Mouse (Mus musculus) embryonic facial prominence, embryonic 15.5 days (tissue): ENCODE measurements around the gene Cga. TPM values are rescaled to one million over a fixed set of nuclear protein-coding genes. Genes with fewer than 3 reads are reported as not detected.
"Not testable (repeated sequence)": the region's sequence is repeated elsewhere in the genome, so short reads cannot be mapped to it uniquely, and the experiment has no call there.

ENCODE experiments used
- ATAC-seq: fragments of 200-750 bp; cut with Nextera tagmentation; 2 replicates; pipeline ENCODE4 v1.8.0; 2017; ENCODE audit warnings: low read depth, moderate TSS enrichment; ENCODE audit not compliant: insufficient number of reproducible peaks, low FRiP score, low TSS enrichment
- H3K27ac ChIP-seq: fragments of 300-500 bp; sonication (generic); replicated peaks from 2 replicates; pipeline ENCODE4 v1.5.1; 2015; ENCODE audit warnings: mild to moderate bottlenecking, inconsistent platforms
- H3K27me3 ChIP-seq: fragments of 300-500 bp; sonication (generic); 2 replicates; pipeline ENCODE4 v1.6.1; 2015; ENCODE audit warnings: inconsistent platforms
- H3K36me3 ChIP-seq: fragments of 300-500 bp; sonication (generic); 2 replicates; pipeline ENCODE4 v1.6.1; 2015; ENCODE audit warnings: mild to moderate bottlenecking, inconsistent platforms
- H3K4me1 ChIP-seq: fragments of 300-500 bp; sonication (generic); 2 replicates; pipeline ENCODE4 v1.6.1; 2015; ENCODE audit warnings: inconsistent platforms
- H3K4me2 ChIP-seq: fragments of 300-500 bp; sonication (generic); replicated peaks from 2 replicates; pipeline ENCODE4 v1.6.1; 2015; ENCODE audit warnings: mild to moderate bottlenecking, inconsistent platforms
- H3K4me3 ChIP-seq: fragments of 300-500 bp; sonication (generic); replicated peaks from 2 replicates; pipeline ENCODE4 v1.5.1; 2015; ENCODE audit warnings: mild to moderate bottlenecking, inconsistent platforms
- H3K9ac ChIP-seq: fragments of 300-500 bp; sonication (generic); 2 replicates; pipeline ENCODE4 v1.6.1; 2015; ENCODE audit warnings: inconsistent platforms
- H3K9me3 ChIP-seq: fragments of 300-500 bp; sonication (generic); replicated peaks from 2 replicates; pipeline ENCODE4 v1.6.1; 2016; ENCODE audit warnings: inconsistent platforms
- WGBS: fragments of 180-500 bp; shearing (Covaris S2); methylation state at CpG from one replicate; pipeline ENCODE4 v1.1.7; 2015; 5-methylcytosine and 5-hydroxymethylcytosine counted together
- polyA plus RNA-seq: library from polyadenylated mRNA; unstranded; fragments of >200 nt; fragmentation: Nextera tagmentation; extraction: Ambion mirVana; gene quantifications from 2 replicates; pipeline ENCODE4 v1.2.1, GENCODE M21; 2015

Cga gene
- polyA plus RNA-seq, 1 experiment from 2014 or later: 0.92 TPM

DNA sequence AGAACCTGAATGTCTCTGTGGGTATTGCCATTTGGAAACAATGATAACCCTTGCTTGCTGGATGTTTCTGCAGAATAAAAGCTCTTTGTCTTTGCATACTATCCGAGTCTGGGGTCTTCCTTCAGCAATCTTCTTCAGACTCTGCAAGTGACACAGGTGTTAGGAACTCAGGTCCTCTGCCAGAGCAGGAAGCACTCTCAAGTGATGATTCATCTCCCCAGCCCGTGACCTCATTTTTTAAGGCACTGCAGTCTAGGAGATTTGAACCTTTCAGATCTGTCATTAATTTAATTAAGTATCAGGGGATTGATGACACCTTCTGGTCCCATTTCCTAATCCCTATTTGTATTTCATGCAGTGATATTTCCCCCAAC is 3.8 kb upstream of the Cga start:
- 11% methylated on average over 2 of the region's 2 CpGs for WGBS
- ATAC-seq: no peak
- Histone ChIP-seq H3K36me3 (no peaks in the 10 kb centered on the region), H3K9me3 (no peaks in the 10 kb centered on the region), H3K4me1 (peaks cover 6% of the 10 kb centered on the region; the same call in 1 of the 2 replicates), H3K27me3 (peaks cover 34% of the 10 kb centered on the region), H3K9ac (no peak overlapping the region), H3K27ac (no peak overlapping the region), H3K4me2 (no peak overlapping the region), H3K4me3 (no peak overlapping the region)

DNA sequence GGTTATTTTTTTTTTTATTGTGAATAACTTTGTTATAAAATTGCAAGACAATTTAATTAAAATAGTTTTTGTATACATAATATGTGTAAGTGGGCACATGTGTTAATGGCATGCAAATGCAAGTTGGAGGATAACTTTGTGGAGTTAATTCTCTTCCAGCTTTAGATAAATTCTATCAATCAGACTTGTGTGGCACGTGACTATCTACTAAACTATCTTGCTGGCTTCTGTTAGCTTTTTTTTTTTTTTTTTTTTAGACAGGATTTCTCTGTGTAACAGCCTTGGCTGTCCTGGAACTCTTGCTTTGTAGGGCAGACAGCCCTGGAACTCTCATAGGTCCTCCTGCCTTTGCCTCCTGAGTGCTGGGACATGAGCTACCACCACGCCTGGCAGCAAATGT is 4.9 kb downstream of the Cga start:
- Histone ChIP-seq H3K27ac (no peak overlapping the region), H3K9ac (no peak overlapping the region), H3K27me3 (no peaks in the 10 kb centered on the region), H3K9me3 (no peaks in the 10 kb centered on the region), H3K4me2 (no peak overlapping the region), H3K4me3 (no peak overlapping the region), H3K36me3 (no peaks in the 10 kb centered on the region), H3K4me1 (no peaks in the 10 kb centered on the region)
- no peak for ATAC-seq
- WGBS: 77% methylated on average over 2 of the region's 2 CpGs

DNA sequence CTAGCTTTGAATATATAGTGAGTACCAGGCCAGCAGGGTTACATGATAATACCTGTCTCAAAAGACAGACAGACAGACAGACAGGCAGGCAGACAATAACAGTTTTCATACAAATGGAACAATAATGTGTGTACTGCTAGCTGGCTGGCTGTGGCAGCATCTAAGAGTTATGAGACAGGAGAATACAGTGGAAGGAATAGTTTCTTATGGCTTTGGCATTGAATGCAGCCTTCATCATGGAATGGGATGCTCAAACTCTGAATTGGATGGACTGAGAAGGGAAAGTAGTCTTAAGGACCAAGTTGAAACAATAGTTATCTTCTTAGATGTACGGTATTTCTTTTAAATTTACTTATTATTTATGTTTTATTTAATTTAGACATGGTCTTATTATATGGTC is 5.7 kb downstream of the Cga start:
- Histone ChIP-seq H3K36me3 (no peaks in the 10 kb centered on the region), H3K4me1 (no peaks in the 10 kb centered on the region), H3K27ac (no peak overlapping the region), H3K27me3 (no peaks in the 10 kb centered on the region), H3K4me2 (no peak overlapping the region), H3K4me3 (no peak overlapping the region), H3K9me3 (no peaks in the 10 kb centered on the region), H3K9ac (no peak overlapping the region)
- no peak for ATAC-seq
- 96% methylated on average over 1 of the region's 1 CpGs for WGBS

DNA sequence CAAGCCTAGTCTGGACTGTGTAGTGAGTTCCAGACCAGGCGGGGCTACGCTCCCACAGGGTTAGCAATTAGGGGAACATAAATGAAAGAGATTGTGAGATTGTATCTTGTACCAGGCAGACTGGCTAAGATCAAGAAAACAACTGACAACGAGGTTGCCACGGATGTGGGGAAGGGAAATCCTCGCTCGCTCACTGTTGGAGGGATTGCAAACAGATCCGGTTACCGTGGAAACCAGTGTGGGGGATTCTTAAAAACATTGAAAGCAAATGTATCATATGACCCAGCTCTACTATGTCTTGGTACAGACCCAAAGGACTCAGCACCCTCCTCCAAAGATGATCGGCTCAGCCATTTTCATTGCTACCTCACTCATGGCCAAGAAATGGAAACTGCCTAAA is 6.6 kb downstream of the Cga start:
- Histone ChIP-seq H3K4me2 (no peak overlapping the region), H3K27ac (no peak overlapping the region), H3K9me3 (no peaks in the 10 kb centered on the region), H3K4me3 (no peak overlapping the region), H3K4me1 (no peaks in the 10 kb centered on the region), H3K27me3 (no peaks in the 10 kb centered on the region), H3K9ac (no peak overlapping the region), H3K36me3 (no peaks in the 10 kb centered on the region)
- ATAC-seq: no peak
- 30% methylated on average over 9 of the region's 9 CpGs for WGBS

DNA sequence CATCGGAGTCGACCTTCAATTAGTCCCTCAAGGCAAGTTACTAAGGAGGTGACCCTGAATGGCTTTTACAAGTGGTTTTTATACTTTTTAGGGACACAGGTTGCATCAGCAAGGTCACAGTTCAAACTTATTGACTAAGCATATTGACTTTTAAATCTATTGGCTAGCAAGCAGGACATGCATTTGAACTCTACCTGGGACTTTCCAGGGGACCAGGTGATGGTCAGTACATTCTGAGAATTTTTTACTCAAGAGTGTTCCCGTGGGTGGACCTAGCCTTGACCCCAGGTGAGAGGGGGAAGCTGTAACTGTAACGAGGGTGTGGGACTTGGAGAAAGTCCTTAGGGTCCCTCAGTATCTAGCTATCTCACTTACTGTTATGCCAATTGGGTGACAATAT is 7.6 kb downstream of the Cga start:
- 62% methylated on average over 4 of the region's 4 CpGs for WGBS
- Histone ChIP-seq H3K9ac (no peak overlapping the region), H3K27ac (no peak overlapping the region), H3K4me1 (no peaks in the 10 kb centered on the region), H3K4me2 (no peak overlapping the region), H3K27me3 (no peaks in the 10 kb centered on the region), H3K4me3 (no peak overlapping the region), H3K36me3 (no peaks in the 10 kb centered on the region), H3K9me3 (no peaks in the 10 kb centered on the region)
- ATAC-seq: no peak

DNA sequence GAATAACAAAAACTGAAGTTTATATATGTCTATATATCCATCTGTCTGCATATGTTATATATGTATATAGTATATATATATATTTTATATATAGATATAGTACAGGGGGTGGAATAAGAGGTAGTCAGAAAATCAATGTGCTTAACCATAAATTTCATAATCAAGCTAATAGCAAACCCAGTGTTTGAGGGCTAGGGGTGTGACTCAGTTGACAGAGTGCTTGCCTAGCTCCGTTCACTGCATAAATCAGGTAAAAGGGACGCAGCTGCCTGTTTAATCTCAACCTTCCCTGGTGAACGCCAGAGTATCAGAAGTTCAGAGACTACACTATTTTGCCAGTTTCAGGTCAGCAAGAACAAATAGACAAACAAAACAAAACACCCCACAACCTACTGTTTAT is 8.0 kb downstream of the Cga start:
- H3K4me3 ChIP-seq, H3K27ac ChIP-seq, H3K4me2 ChIP-seq, H3K9me3 ChIP-seq, H3K4me1 ChIP-seq, H3K36me3 ChIP-seq, H3K27me3 ChIP-seq, ATAC-seq, H3K9ac ChIP-seq: not testable (repeated sequence)
- 73% methylated on average over 3 of the region's 3 CpGs for WGBS

DNA sequence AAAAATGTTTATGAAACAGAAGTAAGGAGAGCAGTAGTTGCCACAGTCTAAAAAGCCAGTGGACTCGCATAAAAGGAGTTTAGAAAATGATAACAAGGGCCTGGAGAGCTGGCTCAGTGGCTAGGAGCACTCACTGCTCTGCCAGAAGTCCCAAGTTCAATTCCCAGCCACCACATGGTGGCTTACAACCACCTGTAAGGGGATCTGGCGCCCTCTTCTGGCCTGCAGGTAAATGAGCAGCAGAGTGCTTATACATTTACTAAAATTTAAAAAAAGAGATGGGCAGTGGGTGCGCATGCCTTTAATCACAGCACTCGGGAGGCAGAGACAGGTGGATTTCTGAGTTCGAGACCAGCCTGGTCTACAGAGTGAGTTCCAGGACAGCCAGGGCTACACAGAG is 11.8 kb downstream of the Cga start:
- H3K27ac ChIP-seq: no peak overlapping the region
- H3K36me3 ChIP-seq: no peaks in the 10 kb centered on the region
- ATAC-seq: no peak
- H3K4me2 ChIP-seq: no peak overlapping the region
- 69% methylated on average over 5 of the region's 5 CpGs for WGBS
- no peaks in the 10 kb centered on the region for H3K27me3 ChIP-seq
- no peaks in the 10 kb centered on the region for H3K4me1 ChIP-seq
- no peaks in the 10 kb centered on the region for H3K9me3 ChIP-seq
- H3K9ac ChIP-seq: no peak overlapping the region
- no peak overlapping the region for H3K4me3 ChIP-seq

DNA sequence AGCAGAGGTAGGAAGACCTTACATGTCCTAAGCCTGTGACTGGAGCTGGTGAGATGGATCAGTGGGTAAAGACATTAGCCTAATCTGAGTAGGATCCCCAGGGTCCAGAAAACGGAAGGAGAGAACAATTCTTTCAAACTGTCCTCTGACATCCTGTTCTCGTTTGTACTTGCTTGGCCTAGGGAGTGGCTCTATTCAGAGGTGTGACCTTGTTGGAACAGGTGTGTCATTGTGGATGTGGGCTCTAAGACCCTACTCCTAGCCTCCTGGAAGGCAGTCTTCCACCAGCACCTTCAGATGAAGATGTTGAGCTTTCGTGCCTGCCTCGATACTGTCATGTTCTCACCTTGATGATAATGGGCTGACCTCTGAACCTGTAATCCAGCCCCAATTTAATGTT is 12.6 kb downstream of the Cga start:
- H3K4me2 ChIP-seq: no peak overlapping the region
- ATAC-seq: no peak

DNA sequence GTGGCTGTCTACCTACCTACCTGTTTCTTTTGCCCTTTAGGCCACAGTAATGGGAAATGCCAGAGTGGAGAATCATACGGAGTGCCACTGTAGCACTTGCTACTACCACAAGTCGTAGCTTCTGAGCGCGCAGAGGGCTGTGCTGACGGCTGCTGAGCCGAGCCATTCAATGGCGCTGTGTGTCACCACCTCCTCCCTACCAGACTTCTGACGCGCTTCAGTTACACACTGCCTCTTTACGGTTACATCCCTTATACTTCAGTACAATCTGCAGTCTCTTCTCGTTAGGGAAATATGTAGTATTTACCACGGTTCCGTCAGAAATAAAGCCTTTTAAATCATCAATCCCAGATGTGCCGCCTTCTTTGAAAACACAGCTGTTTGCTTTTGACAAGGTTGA is 13.4 kb downstream of the Cga start:
- Histone ChIP-seq H3K4me3 (no peak overlapping the region), H3K27me3 (no peaks in the 10 kb centered on the region), H3K4me1 (no peaks in the 10 kb centered on the region), H3K9ac (no peak overlapping the region), H3K27ac (no peak overlapping the region), H3K9me3 (no peaks in the 10 kb centered on the region), H3K4me2 (peak overlapping the region; percentile 26; the same call in 1 of the 2 replicates), H3K36me3 (no peaks in the 10 kb centered on the region)
- WGBS: 23% methylated on average over 14 of the region's 14 CpGs
- no peak for ATAC-seq

More for the DNA sequence above, 12.6 kb downstream of the Cga start:
- no peak overlapping the region for H3K27ac ChIP-seq
- H3K27me3 ChIP-seq: no peaks in the 10 kb centered on the region
- no peaks in the 10 kb centered on the region for H3K36me3 ChIP-seq
- H3K9ac ChIP-seq: no peak overlapping the region
- 72% methylated on average over 4 of the region's 4 CpGs for WGBS
- H3K4me3 ChIP-seq: no peak overlapping the region
- H3K4me1 ChIP-seq: no peaks in the 10 kb centered on the region
- no peaks in the 10 kb centered on the region for H3K9me3 ChIP-seq

DNA sequence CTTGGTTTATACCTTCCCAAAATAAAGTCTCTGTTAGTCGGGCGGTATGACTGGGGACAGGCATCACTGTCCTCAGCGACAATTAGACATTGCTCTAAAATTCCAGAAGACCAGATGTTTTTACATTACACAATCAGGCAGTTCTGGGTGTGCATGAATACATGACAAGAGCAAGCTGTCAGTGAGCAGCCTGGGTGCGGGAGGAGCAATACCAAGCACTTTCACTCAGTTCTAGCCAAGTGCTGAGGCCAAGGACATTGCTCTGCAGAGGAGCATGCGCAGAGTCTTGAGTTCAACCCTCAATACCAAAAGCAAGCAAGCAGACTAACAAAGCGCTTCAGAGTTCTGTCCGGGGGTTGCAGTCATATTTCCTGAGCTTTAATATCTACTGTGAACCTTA is 14.5 kb downstream of the Cga start:
- no peaks in the 10 kb centered on the region for H3K36me3 ChIP-seq
- no peaks in the 10 kb centered on the region for H3K27me3 ChIP-seq
- no peak overlapping the region for H3K27ac ChIP-seq
- no peak overlapping the region for H3K9ac ChIP-seq
- H3K4me3 ChIP-seq: no peak overlapping the region
- H3K4me1 ChIP-seq: no peaks in the 10 kb centered on the region
- no peaks in the 10 kb centered on the region for H3K9me3 ChIP-seq
- H3K4me2 ChIP-seq: no peak overlapping the region
- 72% methylated on average over 7 of the region's 7 CpGs for WGBS
- no peak for ATAC-seq

DNA sequence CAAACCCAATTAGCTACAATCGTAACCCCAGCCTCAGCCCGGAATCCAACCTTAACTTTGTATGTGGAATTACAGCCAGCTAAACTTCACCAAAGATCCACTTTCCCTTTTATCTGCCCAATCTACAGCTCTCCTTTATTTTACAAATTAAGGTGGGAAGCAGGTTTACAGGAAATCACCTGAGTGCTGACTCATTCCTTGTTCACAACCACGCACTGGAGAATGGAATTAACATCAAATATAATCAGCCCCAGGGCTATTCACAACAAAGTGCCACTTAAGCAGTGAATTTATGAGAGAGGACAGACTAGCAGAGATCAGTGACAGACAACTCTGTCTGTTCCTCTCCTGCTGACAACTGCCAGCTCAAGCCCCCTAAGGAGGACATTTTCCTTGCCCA is 17.8 kb downstream of the Cga start:
- Histone ChIP-seq H3K9me3 (no peaks in the 10 kb centered on the region), H3K4me1 (no peaks in the 10 kb centered on the region), H3K27me3 (no peaks in the 10 kb centered on the region), H3K27ac (no peak overlapping the region), H3K36me3 (no peaks in the 10 kb centered on the region), H3K9ac (no peak overlapping the region), H3K4me3 (no peak overlapping the region), H3K4me2 (no peak overlapping the region)
- ATAC-seq: no peak
- WGBS: 46% methylated on average over 3 of the region's 3 CpGs

DNA sequence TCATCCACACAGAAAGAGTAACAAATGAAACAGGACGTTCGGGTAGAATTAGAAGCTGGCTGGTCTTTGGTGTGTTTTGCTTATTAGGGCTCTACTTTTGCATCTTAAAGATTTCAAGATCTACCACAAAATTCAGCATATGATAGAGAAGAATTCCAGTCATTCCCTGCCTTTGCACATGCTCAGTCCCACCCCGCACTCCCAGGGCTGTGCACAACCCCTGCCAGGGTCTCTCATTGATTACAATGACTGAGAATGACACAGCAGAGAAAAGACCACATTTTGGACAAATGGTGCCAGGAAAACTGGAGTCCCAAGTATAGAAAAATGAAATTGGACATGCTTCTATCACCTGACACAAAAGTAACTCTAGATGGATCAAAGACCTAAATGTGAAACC is 18.6 kb downstream of the Cga start:
- Histone ChIP-seq H3K4me1 (no peaks in the 10 kb centered on the region), H3K4me3 (no peak overlapping the region), H3K9me3 (no peaks in the 10 kb centered on the region), H3K9ac (no peak overlapping the region), H3K27me3 (no peaks in the 10 kb centered on the region), H3K36me3 (no peaks in the 10 kb centered on the region), H3K27ac (no peak overlapping the region), H3K4me2 (no peak overlapping the region)
- no peak for ATAC-seq
- 70% methylated on average over 3 of the region's 3 CpGs for WGBS
